ENCODE assay signal across 8 mouse cellular contexts in genomic region chr6:100439071-100439737, GRCm38 (mm10).
DNase-seq lines count a peak whose midpoint lies in the region; ATAC-seq lines count a peak whose summit lies in the region.

No protein-coding gene starts in this region.

- no peak for ATAC-seq in embryonic facial prominence, embryonic 13.5 days (ENCODE audit: insufficient number of reproducible peaks, insufficient read depth, low FRiP score, low TSS enrichment, low read depth)
- ATAC-seq in neural tube, embryonic 13.5 days (ENCODE audit: low read depth) = no peak
- no peak for ATAC-seq in inflammation-experienced regulatory T-cells, adult 6 months

- intact Hi-C loops in left cerebral cortex, postnatal 4 days (cut with DNase I) = no loop called here

- 7% methylated on average over 8 of the region's 8 CpGs for WGBS in embryonic facial prominence, embryonic 13.5 days
- 11% methylated on average over 8 of the region's 8 CpGs for WGBS in neural tube, embryonic 13.5 days

- H3K27me3 ChIP-seq in embryonic facial prominence, embryonic 13.5 days = peaks cover 48% of the 10 kb centered on the region
- peaks cover 22% of the 10 kb centered on the region for H3K27me3 ChIP-seq in neural tube, embryonic 13.5 days

- peaks cover 17% of the 10 kb centered on the region for H3K4me1 ChIP-seq in embryonic facial prominence, embryonic 13.5 days
- peaks cover 19% of the 10 kb centered on the region for H3K4me1 ChIP-seq in neural tube, embryonic 13.5 days (replicated peaks)

- H3K9ac ChIP-seq in embryonic facial prominence, embryonic 13.5 days = peak overlapping the region; percentile 49; the same call in 1 of the 2 replicates
- peak overlapping the region; percentile 47; the same call in 1 of the 2 replicates for H3K9ac ChIP-seq in neural tube, embryonic 13.5 days

- H3K4me3 ChIP-seq in embryonic facial prominence, embryonic 13.5 days = peak overlapping the region; percentile 30
- peak overlapping the region; percentile 15; the same call in 1 of the 2 replicates for H3K4me3 ChIP-seq in neural tube, embryonic 13.5 days

- H3K4me2 ChIP-seq in embryonic facial prominence, embryonic 13.5 days = peak overlapping the region; percentile 60
- H3K4me2 ChIP-seq in neural tube, embryonic 13.5 days = peak overlapping the region; percentile 52

- no peaks in the 10 kb centered on the region for H3K36me3 ChIP-seq in embryonic facial prominence, embryonic 13.5 days
- no peaks in the 10 kb centered on the region for H3K36me3 ChIP-seq in neural tube, embryonic 13.5 days

- H3K27ac ChIP-seq in embryonic facial prominence, embryonic 13.5 days = no peak overlapping the region
- no peak overlapping the region for H3K27ac ChIP-seq in neural tube, embryonic 13.5 days (replicated peaks)

- DNase-seq in left cerebral cortex, adult 18-20 months (ENCODE audit: low spot score in 2 of 2) = peak; percentile 28 to 30
- DNase-seq in left cerebral cortex, postnatal 4 days = no peak
- DNase-seq in layer of hippocampus, postnatal 25 days (ENCODE audit: extremely low spot score in 1 of 2, low spot score in 1 of 2) = peak; percentile 10 to 15
- DNase-seq in T-cell, adult 2 months (ENCODE audit: low spot score) = no peak
- no peak for DNase-seq in adrenal gland, postnatal 14 days

- H3K9me3 ChIP-seq in embryonic facial prominence, embryonic 13.5 days = no peaks in the 10 kb centered on the region
- H3K9me3 ChIP-seq in neural tube, embryonic 13.5 days = no peaks in the 10 kb centered on the region

Comparison
In these comparisons a context has a peak if more than half of its experiments do, and no peak if none do; other contexts are left out.
1. DNase-seq: peak in left cerebral cortex, adult 18-20 months (2 of 2) and layer of hippocampus, postnatal 25 days (2 of 2); none in left cerebral cortex, postnatal 4 days (single experiment), T-cell, adult 2 months (single experiment) and adrenal gland, postnatal 14 days (single experiment).